Mouse (Mus musculus): ENCODE results near the gene Hipk1. TPM values are rescaled to one million over a fixed set of nuclear protein-coding genes. Genes with fewer than 3 reads are reported as not detected.

Hipk1 gene
- 73.3 TPM for polyA plus RNA-seq (2014; fragmentation: Illumina TruSeq; extraction: RNeasy Lipid Tissue Mini Kit (QIAGEN cat#74804); ENCODE audit: low read depth, low replicate concordance)

DNA sequence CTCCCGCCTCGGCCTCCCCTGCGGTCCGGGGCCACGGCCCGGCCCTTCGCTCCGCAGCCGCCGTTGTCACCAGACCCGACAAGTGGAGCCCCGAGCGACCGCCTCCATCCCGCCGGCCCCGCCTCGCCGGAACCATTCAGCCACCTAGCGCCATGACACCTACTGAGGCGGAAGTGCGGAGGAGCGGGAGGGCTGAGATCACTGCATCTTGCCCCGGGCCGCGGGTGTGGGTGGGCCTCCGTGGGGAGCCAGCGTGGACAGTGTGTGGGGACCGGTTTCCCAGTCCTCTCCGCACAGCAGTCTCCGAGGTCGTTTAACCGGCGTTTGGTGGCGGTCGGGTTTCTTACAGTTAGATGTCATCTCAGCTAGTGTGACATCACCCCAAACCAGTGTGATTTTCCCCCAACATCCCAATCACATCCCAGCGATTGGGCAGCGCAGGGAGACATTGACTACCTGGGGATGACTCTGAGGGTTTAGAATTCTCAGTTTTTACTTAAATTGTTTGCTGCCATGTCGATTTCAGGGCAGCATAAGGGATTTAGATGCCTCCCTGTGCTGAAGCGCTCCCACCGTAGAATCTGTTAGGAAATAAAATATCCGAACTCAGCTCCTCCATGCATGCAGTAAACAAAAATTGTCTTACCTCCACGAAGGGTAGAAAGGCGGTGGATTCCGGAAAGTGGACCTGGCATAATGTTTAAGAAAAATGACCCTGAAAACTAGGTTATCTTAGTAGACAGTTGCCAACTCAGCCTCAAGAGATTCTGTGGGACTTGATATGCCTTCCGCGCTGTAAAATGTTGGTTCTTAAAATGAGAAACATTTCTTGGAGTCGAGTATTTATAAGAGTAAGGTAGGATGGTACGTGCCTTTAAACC, at the start of gene Hipk1:
Hipk1 (minus strand) TSS at position 334 of the 881 bp plus-strand sequence.

DNA sequence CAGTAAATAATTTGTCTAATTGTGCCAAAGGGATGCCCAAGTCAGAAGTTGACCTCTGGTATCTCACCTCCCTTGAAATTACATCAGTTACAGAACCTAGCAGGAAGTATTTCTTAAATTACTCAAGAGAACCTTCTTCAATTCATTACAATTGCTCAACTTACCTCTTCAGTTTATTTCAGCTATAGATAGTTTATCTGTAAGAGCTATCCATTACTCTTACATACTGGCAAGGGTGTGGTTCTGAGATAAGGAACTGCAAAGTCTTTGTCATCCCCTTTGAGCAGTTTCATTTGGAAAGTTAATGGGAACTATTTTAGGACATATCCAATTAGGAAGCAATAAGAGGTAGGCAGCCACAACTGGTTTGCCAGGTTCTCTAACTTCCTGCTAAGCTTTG, 41.1 kb upstream of the Hipk1 start, which contains the start of gene Bcl2l15:
Bcl2l15 (plus strand) TSS at position 176 of the 400 bp plus-strand sequence.

DNA sequence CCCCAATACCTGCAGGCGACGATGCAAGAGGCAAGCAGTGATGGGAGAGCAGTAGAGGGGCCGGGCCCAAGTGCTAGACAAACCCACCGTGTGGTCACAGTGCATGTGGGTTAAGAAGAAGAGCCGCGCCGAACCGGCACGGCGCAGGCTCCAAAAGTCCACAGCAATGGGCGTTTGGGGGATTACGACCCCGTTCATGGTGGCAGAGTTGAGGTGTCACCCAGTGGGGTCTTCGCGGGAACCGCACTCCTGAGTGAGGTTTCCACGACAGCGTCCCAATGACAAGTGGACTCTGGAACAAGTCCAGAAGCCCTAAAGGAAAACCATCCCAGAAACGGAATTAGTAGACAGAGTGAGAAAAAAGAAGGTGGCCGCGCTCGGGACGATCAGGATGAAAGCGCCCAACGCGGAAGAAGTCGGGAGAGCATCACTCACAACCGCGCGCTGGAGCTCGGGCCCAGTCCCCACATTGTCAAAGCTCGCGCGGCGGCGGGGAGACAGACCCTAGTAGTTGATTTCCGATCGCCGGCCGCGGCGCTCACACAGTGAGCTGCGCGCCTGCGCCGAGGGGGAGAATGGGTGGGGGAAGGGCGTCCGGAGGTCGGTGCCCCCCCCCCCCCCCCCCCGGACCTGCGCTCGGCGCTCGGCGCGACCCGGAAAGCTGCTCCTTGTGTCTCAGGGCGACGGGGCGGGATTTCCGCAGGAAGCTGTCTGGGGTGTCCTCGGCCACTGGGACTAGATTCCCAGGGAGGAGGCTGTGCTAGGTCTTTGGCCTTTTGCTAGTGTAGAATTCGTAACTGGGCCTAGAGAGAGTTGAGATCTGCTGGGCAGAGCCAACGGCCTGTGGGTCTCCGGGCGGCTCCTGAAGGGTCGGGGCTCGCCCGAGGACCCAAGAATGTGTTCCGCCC, 17.8 kb upstream of the Hipk1 start, which contains the start of the genes Dclre1b, Ap4b1 and Gm43064:
Dclre1b (minus strand) TSS at position 554 of the 908 bp plus-strand sequence.
Ap4b1 (plus strand) TSS at position 630 of the 908 bp plus-strand sequence.
Gm43064 (plus strand) TSS at position 683 of the 908 bp plus-strand sequence.

DNA sequence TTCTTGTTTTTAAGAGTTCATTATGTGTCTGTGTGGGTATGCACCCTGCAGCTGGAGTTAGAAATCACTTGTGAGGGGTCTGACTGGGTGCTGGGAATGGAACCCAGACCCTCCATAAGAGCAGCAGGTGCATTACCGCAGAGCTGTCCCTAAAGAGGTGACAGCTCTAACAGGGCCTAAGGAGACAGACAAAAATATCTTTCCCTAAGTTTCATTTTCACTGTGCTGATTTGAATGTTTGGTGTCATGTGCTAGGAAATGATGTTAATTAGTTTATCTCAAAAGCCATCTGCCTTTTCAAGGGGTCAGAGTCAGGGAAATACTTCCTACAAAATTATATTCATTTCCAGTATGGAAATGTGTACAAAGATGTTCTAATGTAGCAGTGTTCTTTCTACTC, 52.0 kb downstream of the Hipk1 start, which contains the start of gene Gm10964:
Gm10964 (plus strand) TSS at position 38 of the 400 bp plus-strand sequence.

GRCm38 (mm10) chr3:103737778-103738571, 53.4 kb downstream of the Hipk1 start, which contains the start of gene Olfml3:
TSS of gene Olfml3 (minus strand) at chr3:103738001.

Other genes starting within 250 kb of the Hipk1 start
- not detected for gene Syt6, start 216.3 kb downstream of the Hipk1 start, polyA plus RNA-seq (2014; fragmentation: Illumina TruSeq; extraction: RNeasy Lipid Tissue Mini Kit (QIAGEN cat#74804); ENCODE audit: low read depth, low replicate concordance)
- 0.40 TPM for gene Atg4a-ps, start 145.5 kb downstream of the Hipk1 start, polyA plus RNA-seq (2014; fragmentation: Illumina TruSeq; extraction: RNeasy Lipid Tissue Mini Kit (QIAGEN cat#74804); ENCODE audit: low read depth, low replicate concordance)
- 12.1 TPM for gene Olfml3, start 53.6 kb downstream of the Hipk1 start, polyA plus RNA-seq (2014; fragmentation: Illumina TruSeq; extraction: RNeasy Lipid Tissue Mini Kit (QIAGEN cat#74804); ENCODE audit: low read depth, low replicate concordance)
- gene Gm10964, start 52.2 kb downstream of the Hipk1 start, polyA plus RNA-seq (2014; fragmentation: Illumina TruSeq; extraction: RNeasy Lipid Tissue Mini Kit (QIAGEN cat#74804); ENCODE audit: low read depth, low replicate concordance) = not detected
- 6.2 TPM for gene Dclre1b, start 17.9 kb upstream of the Hipk1 start, polyA plus RNA-seq (2014; fragmentation: Illumina TruSeq; extraction: RNeasy Lipid Tissue Mini Kit (QIAGEN cat#74804); ENCODE audit: low read depth, low replicate concordance)
- gene Ap4b1, start 18.0 kb upstream of the Hipk1 start, polyA plus RNA-seq (2014; fragmentation: Illumina TruSeq; extraction: RNeasy Lipid Tissue Mini Kit (QIAGEN cat#74804); ENCODE audit: low read depth, low replicate concordance) = 14.1 TPM
- gene Gm43064, start 18.0 kb upstream of the Hipk1 start, polyA plus RNA-seq (2014; fragmentation: Illumina TruSeq; extraction: RNeasy Lipid Tissue Mini Kit (QIAGEN cat#74804); ENCODE audit: low read depth, low replicate concordance) = not detected
- 2.2 TPM for gene Bcl2l15, start 41.0 kb upstream of the Hipk1 start, polyA plus RNA-seq (2014; fragmentation: Illumina TruSeq; extraction: RNeasy Lipid Tissue Mini Kit (QIAGEN cat#74804); ENCODE audit: low read depth, low replicate concordance)
- gene Ptpn22, start 68.2 kb upstream of the Hipk1 start, polyA plus RNA-seq (2014; fragmentation: Illumina TruSeq; extraction: RNeasy Lipid Tissue Mini Kit (QIAGEN cat#74804); ENCODE audit: low read depth, low replicate concordance) = 5.4 TPM
- 29.0 TPM for gene Rsbn1, start 122.6 kb upstream of the Hipk1 start, polyA plus RNA-seq (2014; fragmentation: Illumina TruSeq; extraction: RNeasy Lipid Tissue Mini Kit (QIAGEN cat#74804); ENCODE audit: low read depth, low replicate concordance)
- gene Phtf1, start 176.5 kb upstream of the Hipk1 start, polyA plus RNA-seq (2014; fragmentation: Illumina TruSeq; extraction: RNeasy Lipid Tissue Mini Kit (QIAGEN cat#74804); ENCODE audit: low read depth, low replicate concordance) = 24.9 TPM

Data from kidney, adult 10 weeks (tissue).